Mouse (Mus musculus) limb, embryonic 12.5 days (tissue): Measurements from ENCODE around the gene Ttc14. TPM values are rescaled to one million over a fixed set of nuclear protein-coding genes. Genes with fewer than 3 reads are reported as not detected.

Experiments
- ATAC-seq: fragments of 200-750 bp; cut with Nextera tagmentation; 2 replicates; pipeline ENCODE4 v1.8.0; 2017; ENCODE audit warnings: low read depth, moderate TSS enrichment; ENCODE audit not compliant: insufficient number of reproducible peaks, insufficient read depth, low FRiP score, low TSS enrichment
- H3K27ac ChIP-seq: fragments of 300-500 bp; sonication (generic); 2 replicates; pipeline ENCODE4 v1.5.1; 2016; ENCODE audit warnings: mild to moderate bottlenecking, moderate library complexity
- H3K27me3 ChIP-seq: fragments of 300-500 bp; sonication (generic); 2 replicates; pipeline ENCODE4 v1.6.1; 2016; ENCODE audit warnings: mild to moderate bottlenecking, moderate library complexity
- H3K36me3 ChIP-seq: fragments of 300-500 bp; sonication (generic); 2 replicates; pipeline ENCODE4 v1.6.1; 2016; ENCODE audit warnings: mild to moderate bottlenecking, moderate library complexity
- H3K4me1 ChIP-seq: fragments of 300-500 bp; sonication (generic); replicated peaks from 2 replicates; pipeline ENCODE4 v1.6.1; 2016
- H3K4me2 ChIP-seq: fragments of 300-500 bp; sonication (generic); 2 replicates; pipeline ENCODE4 v1.6.1; 2016; ENCODE audit warnings: mild to moderate bottlenecking, moderate library complexity
- H3K4me3 ChIP-seq: fragments of 300-500 bp; sonication (generic); replicated peaks from 2 replicates; pipeline ENCODE4 v1.5.1; 2016; ENCODE audit warnings: mild to moderate bottlenecking
- H3K9ac ChIP-seq: fragments of 300-500 bp; sonication (generic); replicated peaks from 2 replicates; pipeline ENCODE4 v1.6.1; 2016; ENCODE audit warnings: mild to moderate bottlenecking, moderate library complexity
- H3K9me3 ChIP-seq: fragments of 300-500 bp; sonication (generic); 2 replicates; pipeline ENCODE4 v1.6.1; 2016; ENCODE audit warnings: mild to moderate bottlenecking, moderate library complexity
- WGBS: fragments of 180-500 bp; shearing (Covaris S2); methylation state at CpG from one replicate; pipeline ENCODE4 v1.1.7; 2016; 5-methylcytosine and 5-hydroxymethylcytosine counted together
- polyA plus RNA-seq: library from polyadenylated mRNA; unstranded; fragments of >200 nt; fragmentation: Nextera tagmentation; extraction: Ambion mirVana; gene quantifications from 2 replicates; pipeline ENCODE4 v1.2.1, GENCODE M21; 2016

Ttc14 gene
- polyA plus RNA-seq, 1 experiment from 2014 or later, result 90.4 TPM

DNA sequence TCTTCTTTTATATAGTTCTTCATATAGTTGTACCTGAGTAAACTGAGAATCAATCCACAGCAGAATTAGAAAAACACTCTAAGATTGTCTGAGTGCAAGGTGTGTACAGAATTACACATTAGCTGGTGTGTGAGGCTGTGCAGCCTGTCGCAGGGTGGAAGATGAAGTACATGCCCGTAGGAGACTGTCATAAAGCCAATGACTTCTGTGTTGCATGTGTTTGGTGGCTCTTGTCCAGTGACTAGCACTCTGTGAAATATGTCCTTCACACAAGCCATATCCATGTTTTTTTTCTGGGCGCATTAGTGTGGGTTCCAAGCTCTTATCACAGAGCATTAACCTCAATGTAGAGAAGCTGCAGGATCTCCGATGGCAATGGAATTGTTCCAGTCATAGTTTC, 51.2 kb downstream of the Ttc14 start:
- 88% methylated on average over 4 of the region's 4 CpGs for WGBS
- H3K4me2 ChIP-seq, result no peak overlapping the region
- ATAC-seq, result no peak
- H3K36me3 ChIP-seq, result no peaks in the 10 kb centered on the region
- no peak overlapping the region for H3K4me3 ChIP-seq
- no peaks in the 10 kb centered on the region for H3K9me3 ChIP-seq
- H3K4me1 ChIP-seq, result no peaks in the 10 kb centered on the region
- H3K9ac ChIP-seq, result no peak overlapping the region
- no peaks in the 10 kb centered on the region for H3K27me3 ChIP-seq
- H3K27ac ChIP-seq, result no peak overlapping the region

DNA sequence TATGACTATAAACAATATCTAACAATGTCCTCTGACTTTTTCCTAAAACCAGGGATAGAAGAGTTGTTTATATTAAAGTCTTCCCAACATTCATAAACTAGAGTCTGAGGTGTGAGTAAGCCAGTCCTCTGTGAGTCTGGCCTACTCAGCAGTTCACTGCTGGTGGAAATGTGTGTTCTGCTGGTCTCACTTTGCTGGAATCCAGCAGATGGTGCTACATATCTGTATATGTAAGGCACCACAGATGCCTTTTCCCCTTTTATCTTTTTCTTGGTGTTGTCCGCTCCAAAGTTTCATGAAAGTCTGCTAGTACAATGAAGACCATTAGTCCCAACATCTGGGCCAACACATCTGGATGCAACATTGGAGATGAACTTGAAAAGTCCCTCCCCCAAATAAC, 53.4 kb downstream of the Ttc14 start:
- no peaks in the 10 kb centered on the region for H3K36me3 ChIP-seq
- no peaks in the 10 kb centered on the region for H3K27me3 ChIP-seq
- no peak overlapping the region for H3K27ac ChIP-seq
- H3K4me2 ChIP-seq, result no peak overlapping the region
- H3K9me3 ChIP-seq, result no peaks in the 10 kb centered on the region
- 48% methylated on average over 1 of the region's 1 CpGs for WGBS
- no peaks in the 10 kb centered on the region for H3K4me1 ChIP-seq
- ATAC-seq, result no peak
- H3K4me3 ChIP-seq, result no peak overlapping the region
- no peak overlapping the region for H3K9ac ChIP-seq

DNA sequence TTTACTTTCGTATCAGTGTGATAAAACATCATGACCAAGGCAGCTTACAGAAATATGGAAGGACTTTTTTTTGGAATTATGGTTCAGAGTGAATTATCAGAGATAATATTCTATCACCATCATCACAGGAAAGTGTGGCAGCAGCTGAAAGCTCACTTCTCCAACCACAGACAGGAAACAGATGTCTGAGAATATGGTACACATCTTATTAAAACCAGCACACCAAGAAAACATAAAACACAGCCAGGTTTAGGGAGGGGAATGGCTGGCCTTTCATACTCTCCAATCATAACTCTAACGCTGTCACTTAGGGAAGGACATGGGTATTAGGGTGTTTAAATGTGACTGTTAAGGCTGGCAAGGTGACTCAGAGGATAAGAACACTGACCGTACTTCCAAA, 59.3 kb downstream of the Ttc14 start:
- Histone ChIP-seq H3K27ac (no peak overlapping the region), H3K9ac (no peak overlapping the region), H3K27me3 (no peaks in the 10 kb centered on the region), H3K4me1 (no peaks in the 10 kb centered on the region), H3K4me2 (no peak overlapping the region), H3K9me3 (no peaks in the 10 kb centered on the region), H3K4me3 (no peak overlapping the region), H3K36me3 (no peaks in the 10 kb centered on the region)
- no peak for ATAC-seq
- WGBS, result 67% methylated on average over 3 of the region's 3 CpGs

DNA sequence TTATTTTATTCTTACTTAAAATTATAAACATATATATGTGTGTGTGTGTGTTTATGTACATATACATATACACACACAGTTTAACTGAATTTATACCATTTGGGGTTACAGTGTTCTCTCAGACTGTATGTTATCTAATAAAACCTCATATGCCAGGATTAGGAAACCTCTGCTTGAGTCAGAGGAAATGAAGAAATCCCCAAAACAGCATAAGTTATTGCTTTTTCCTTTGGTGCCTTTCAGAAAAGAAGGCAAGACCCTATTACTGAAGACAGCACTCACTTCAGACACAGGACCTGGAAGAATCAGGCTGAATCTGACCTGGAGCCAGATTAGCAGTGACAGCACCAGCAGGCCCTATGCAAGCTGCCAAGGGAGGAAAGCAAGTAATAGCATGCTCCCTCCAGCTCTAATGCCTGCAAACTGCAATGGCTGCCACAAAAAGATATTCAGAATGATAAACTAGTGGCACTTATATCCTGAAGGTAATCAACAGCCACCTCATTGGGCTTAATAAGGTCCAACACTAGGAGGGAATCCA, 64.4 kb downstream of the Ttc14 start:
- ATAC-seq, result no peak
- H3K4me3 ChIP-seq, result no peak overlapping the region

More for the DNA sequence above, 64.4 kb downstream of the Ttc14 start:
- no peak overlapping the region for H3K4me2 ChIP-seq
- H3K4me1 ChIP-seq, result no peaks in the 10 kb centered on the region
- H3K9me3 ChIP-seq, result no peaks in the 10 kb centered on the region
- no peak overlapping the region for H3K27ac ChIP-seq
- H3K9ac ChIP-seq, result no peak overlapping the region
- no peaks in the 10 kb centered on the region for H3K36me3 ChIP-seq
- no peaks in the 10 kb centered on the region for H3K27me3 ChIP-seq

Other genes starting within 250 kb of the Ttc14 start
- gene Ccdc39, start 44.5 kb downstream of the Ttc14 start, polyA plus RNA-seq, result 5.4 and 6.2 TPM in 2 replicates
- 66.7 and 69.6 TPM in 2 replicates for gene Fxr1, start 220.1 kb downstream of the Ttc14 start, polyA plus RNA-seq